Mouse (Mus musculus) heart, postnatal 0 days (tissue): ENCODE data around the gene Ammecr1.

Experiments used
- CTCF ChIP-seq: IDR thresholded peaks from 2 replicates; pipeline ENCODE4 v1.5.1; 2016; ENCODE audit warnings: antibody characterized with exemption, control low read depth, low read depth
- EP300 ChIP-seq: IDR thresholded peaks from 2 replicates; pipeline ENCODE4 v1.6.1; 2016; ENCODE audit warnings: antibody characterized with exemption, low read depth

- TF ChIP-seq EP300 (no peak), CTCF (no peak)
Observed at GRCm38 (mm10) chrX:142994514-142994913, 28.0 kb upstream of the Ammecr1 start.
